Mouse (Mus musculus): ENCODE measurements around the gene Ank. TPM values are rescaled to one million over a fixed set of nuclear protein-coding genes. Genes with fewer than 3 reads are reported as not detected.

Ank gene
- polyA plus RNA-seq, 1 experiment from 2014 or later, result 11.0 TPM

- Histone ChIP-seq H3K27me3 (ENCODE audit: insufficient read depth, poor library complexity, severe bottlenecking) (peaks cover 3% of the 10 kb centered on the region; the same call in 1 of the 2 replicates), H3K27ac (no peak overlapping the region), H3K9me3 (no peaks in the 10 kb centered on the region), H3K4me1 (replicated peaks) (peaks cover 68% of the 10 kb centered on the region), H3K4me3 (no peak overlapping the region), H3K36me3 (no peaks in the 10 kb centered on the region)
- WGBS, result 92% methylated on average over 8 of the region's 8 CpGs
- no peak for DNase-seq (ENCODE audit: low spot score)
These were observed 25.1 kb downstream of the Ank start for GRCm38 (mm10) chr15:27491425-27492070.

GRCm38 (mm10) chr15:27492156-27492555 is 25.7 kb downstream of the Ank start:
- no peaks in the 10 kb centered on the region for H3K36me3 ChIP-seq
- peaks cover 68% of the 10 kb centered on the region for H3K4me1 ChIP-seq (replicated peaks)
- peaks cover 3% of the 10 kb centered on the region; the same call in 1 of the 2 replicates for H3K27me3 ChIP-seq (ENCODE audit: insufficient read depth, poor library complexity, severe bottlenecking)
- H3K4me3 ChIP-seq, result no peak overlapping the region
- no peak overlapping the region for H3K27ac ChIP-seq
- WGBS, result 94% methylated on average over 10 of the region's 10 CpGs
- no peaks in the 10 kb centered on the region for H3K9me3 ChIP-seq
- DNase-seq (ENCODE audit: low spot score), result no peak

- DNase-seq (ENCODE audit: low spot score), result no peak
- Histone ChIP-seq H3K27me3 (ENCODE audit: insufficient read depth, poor library complexity, severe bottlenecking) (peaks cover 3% of the 10 kb centered on the region; the same call in 1 of the 2 replicates), H3K27ac (no peak overlapping the region), H3K4me3 (no peak overlapping the region), H3K4me1 (replicated peaks) (peaks cover 68% of the 10 kb centered on the region), H3K36me3 (no peaks in the 10 kb centered on the region), H3K9me3 (no peaks in the 10 kb centered on the region)
- WGBS, result 42% methylated on average over 1 of the region's 1 CpGs
These were observed 26.3 kb downstream of the Ank start for GRCm38 (mm10) chr15:27492734-27493133.

GRCm38 (mm10) chr15:27493516-27493915 is 27.0 kb downstream of the Ank start:
- peaks cover 3% of the 10 kb centered on the region; the same call in 1 of the 2 replicates for H3K27me3 ChIP-seq (ENCODE audit: insufficient read depth, poor library complexity, severe bottlenecking)
- no peak for DNase-seq (ENCODE audit: low spot score)
- H3K4me3 ChIP-seq, result no peak overlapping the region
- H3K9me3 ChIP-seq, result no peaks in the 10 kb centered on the region
- H3K27ac ChIP-seq, result peak overlapping the region; percentile 75; the same call in 1 of the 2 replicates
- H3K4me1 ChIP-seq (replicated peaks), result peaks cover 64% of the 10 kb centered on the region
- 42% methylated on average over 10 of the region's 10 CpGs for WGBS
- no peaks in the 10 kb centered on the region for H3K36me3 ChIP-seq

- DNase-seq (ENCODE audit: low spot score), result no peak
These were observed 29.5 kb downstream of the Ank start for GRCm38 (mm10) chr15:27495981-27496401.

GRCm38 (mm10) chr15:27496596-27497299 is 30.3 kb downstream of the Ank start:
- no peak for DNase-seq (ENCODE audit: low spot score)
- H3K36me3 ChIP-seq, result no peaks in the 10 kb centered on the region
- no peak overlapping the region for H3K4me3 ChIP-seq
- no peaks in the 10 kb centered on the region for H3K9me3 ChIP-seq
- WGBS, result 71% methylated on average over 11 of the region's 11 CpGs
- peaks cover 56% of the 10 kb centered on the region for H3K4me1 ChIP-seq (replicated peaks)
- peaks cover 3% of the 10 kb centered on the region; the same call in 1 of the 2 replicates for H3K27me3 ChIP-seq (ENCODE audit: insufficient read depth, poor library complexity, severe bottlenecking)
- H3K27ac ChIP-seq, result peak overlapping the region; percentile 82

More at GRCm38 (mm10) chr15:27495981-27496401, 29.5 kb downstream of the Ank start:
- WGBS, result 42% methylated on average over 5 of the region's 5 CpGs
- peaks cover 3% of the 10 kb centered on the region; the same call in 1 of the 2 replicates for H3K27me3 ChIP-seq (ENCODE audit: insufficient read depth, poor library complexity, severe bottlenecking)
- H3K4me1 ChIP-seq (replicated peaks), result peaks cover 56% of the 10 kb centered on the region
- no peaks in the 10 kb centered on the region for H3K36me3 ChIP-seq
- no peak overlapping the region for H3K4me3 ChIP-seq
- no peaks in the 10 kb centered on the region for H3K9me3 ChIP-seq
- H3K27ac ChIP-seq, result peak overlapping the region; percentile 75

GRCm38 (mm10) chr15:27497300-27497997 is 31.0 kb downstream of the Ank start:
- WGBS, result 52% methylated on average over 7 of the region's 7 CpGs
- H3K27me3 ChIP-seq (ENCODE audit: insufficient read depth, poor library complexity, severe bottlenecking), result peaks cover 3% of the 10 kb centered on the region; the same call in 1 of the 2 replicates
- peak overlapping the region; percentile 82 for H3K27ac ChIP-seq
- no peaks in the 10 kb centered on the region for H3K9me3 ChIP-seq
- peak; percentile 20 for DNase-seq (ENCODE audit: low spot score)
- peaks cover 56% of the 10 kb centered on the region for H3K4me1 ChIP-seq (replicated peaks)
- no peak overlapping the region for H3K4me3 ChIP-seq
- H3K36me3 ChIP-seq, result no peaks in the 10 kb centered on the region

GRCm38 (mm10) chr15:27498078-27498477 is 31.6 kb downstream of the Ank start:
- H3K4me1 ChIP-seq (replicated peaks), result peaks cover 55% of the 10 kb centered on the region
- WGBS, result 85% methylated on average over 5 of the region's 5 CpGs

GRCm38 (mm10) chr15:27500390-27500789 is 33.9 kb downstream of the Ank start:
- Histone ChIP-seq H3K36me3 (no peaks in the 10 kb centered on the region), H3K4me1 (replicated peaks) (peaks cover 34% of the 10 kb centered on the region), H3K4me3 (no peak overlapping the region), H3K27me3 (ENCODE audit: insufficient read depth, poor library complexity, severe bottlenecking) (no peaks in the 10 kb centered on the region), H3K27ac (no peak overlapping the region), H3K9me3 (no peaks in the 10 kb centered on the region)
- 79% methylated on average over 15 of the region's 15 CpGs for WGBS
- DNase-seq (ENCODE audit: low spot score), result no peak

More at GRCm38 (mm10) chr15:27498078-27498477, 31.6 kb downstream of the Ank start:
- DNase-seq (ENCODE audit: low spot score), result no peak
- Histone ChIP-seq H3K27me3 (ENCODE audit: insufficient read depth, poor library complexity, severe bottlenecking) (peaks cover 3% of the 10 kb centered on the region; the same call in 1 of the 2 replicates), H3K4me3 (no peak overlapping the region), H3K36me3 (no peaks in the 10 kb centered on the region), H3K27ac (peak overlapping the region; percentile 82; the same call in 1 of the 2 replicates), H3K9me3 (no peaks in the 10 kb centered on the region)

- no peaks in the 10 kb centered on the region for H3K9me3 ChIP-seq
- H3K4me1 ChIP-seq (replicated peaks), result peaks cover 27% of the 10 kb centered on the region
- no peaks in the 10 kb centered on the region for H3K27me3 ChIP-seq (ENCODE audit: insufficient read depth, poor library complexity, severe bottlenecking)
- WGBS, result 88% methylated on average over 13 of the region's 13 CpGs
- DNase-seq (ENCODE audit: low spot score), result no peak
- no peaks in the 10 kb centered on the region for H3K36me3 ChIP-seq
- no peak overlapping the region for H3K4me3 ChIP-seq
- no peak overlapping the region for H3K27ac ChIP-seq
These were observed 35.9 kb downstream of the Ank start for GRCm38 (mm10) chr15:27502338-27502737.

GRCm38 (mm10) chr15:27503221-27503620 is 36.7 kb downstream of the Ank start:
- peaks cover 19% of the 10 kb centered on the region for H3K4me1 ChIP-seq (replicated peaks)
- no peaks in the 10 kb centered on the region for H3K9me3 ChIP-seq
- WGBS, result 89% methylated on average over 9 of the region's 9 CpGs
- H3K27me3 ChIP-seq (ENCODE audit: insufficient read depth, poor library complexity, severe bottlenecking), result no peaks in the 10 kb centered on the region
- DNase-seq (ENCODE audit: low spot score), result no peak
- H3K4me3 ChIP-seq, result no peak overlapping the region
- no peak overlapping the region for H3K27ac ChIP-seq
- no peaks in the 10 kb centered on the region for H3K36me3 ChIP-seq

- WGBS, result 85% methylated on average over 20 of the region's 20 CpGs
- no peaks in the 10 kb centered on the region for H3K36me3 ChIP-seq
- no peaks in the 10 kb centered on the region for H3K9me3 ChIP-seq
- H3K27ac ChIP-seq, result no peak overlapping the region
- H3K4me1 ChIP-seq (replicated peaks), result peaks cover 19% of the 10 kb centered on the region
- H3K4me3 ChIP-seq, result no peak overlapping the region
- no peak for DNase-seq (ENCODE audit: low spot score)
- H3K27me3 ChIP-seq (ENCODE audit: insufficient read depth, poor library complexity, severe bottlenecking), result no peaks in the 10 kb centered on the region
These were observed 37.6 kb downstream of the Ank start for GRCm38 (mm10) chr15:27503801-27504730.

All from hindbrain, embryonic 10.5 days (tissue).